8 mouse cellular contexts compared by ENCODE assay signal in genomic region chr19:10182670-10183298, GRCm38 (mm10). TPM values are rescaled to one million over a fixed set of nuclear protein-coding genes. Genes with fewer than 3 reads are reported as not detected.
DNase-seq lines count a peak whose midpoint lies in the region; ATAC-seq and TF ChIP-seq lines count a peak whose summit lies in the region.

Gene Fads1, plus strand, starts transcription at chr19:10182888.

- H3K9me3 ChIP-seq in forebrain, embryonic 15.5 days = no peaks in the 10 kb centered on the region

- H3K36me3 ChIP-seq in forebrain, embryonic 15.5 days = peaks cover 23% of the 10 kb centered on the region
- H3K36me3 ChIP-seq in thymus, adult 2 months (ENCODE audit: control insufficient read depth, insufficient read depth, low read length) = no peaks in the 10 kb centered on the region

- intact Hi-C loops in heart, postnatal 25 days (cut with DNase I) = loop anchor here (5.0 kb wide), 2 partner anchors 80 to 280 kb away; partner anchors contain the start of gene Fads2

- peak; percentile 53; the same call in 1 of the 2 replicates for TF ChIP-seq POLR2A in lung, adult 2 months (IDR thresholded peaks at IDR 0.05; ENCODE audit: borderline replicate concordance, extremely low read depth, low read depth, low read length)
- TF ChIP-seq POLR2A in olfactory bulb, adult 2 months (IDR thresholded peaks at IDR 0.05; ENCODE audit: insufficient read depth, low read depth, low read length) = peak; percentile 78
- no peak for TF ChIP-seq POLR2A in thymus, adult 2 months (IDR thresholded peaks at IDR 0.05; ENCODE audit: control insufficient read depth, extremely low read depth, insufficient read depth, low read length, poor library complexity)

- TF ChIP-seq CTCF in lung, adult 2 months (IDR thresholded peaks at IDR 0.05; ENCODE audit: insufficient read depth, low read length) = peak; percentile 37; the same call in 1 of the 2 replicates
- TF ChIP-seq CTCF in olfactory bulb, adult 2 months (IDR thresholded peaks at IDR 0.05; ENCODE audit: insufficient read depth, low read depth, low read length) = peak; percentile 45; the same call in 1 of the 2 replicates
- TF ChIP-seq CTCF in thymus, adult 2 months (IDR thresholded peaks at IDR 0.05; ENCODE audit: borderline replicate concordance, control insufficient read depth, extremely low read depth, insufficient read depth, low read length, poor library complexity) = 0 out of 2 replicates have a peak, but pooled peaks have one; percentile 51

- under 1% methylated on average over 70 of the region's 70 CpGs for WGBS in forebrain, embryonic 15.5 days
- under 1% methylated on average over 70 of the region's 70 CpGs for WGBS in lung, adult 2 months
- WGBS in olfactory bulb, adult 2 months = under 1% methylated on average over 70 of the region's 70 CpGs
- WGBS in thymus, adult 2 months = under 1% methylated on average over 70 of the region's 70 CpGs

- peak within 1 kb of the TSS; percentile 70 for H3K4me3 ChIP-seq in forebrain, embryonic 15.5 days
- H3K4me3 ChIP-seq in lung, adult 2 months (replicated peaks; ENCODE audit: extremely low read depth, low read depth, low read length) = peak within 1 kb of the TSS; percentile 87
- H3K4me3 ChIP-seq in olfactory bulb, adult 2 months (ENCODE audit: insufficient read depth, low read depth, low read length) = peak within 1 kb of the TSS; percentile 84
- H3K4me3 ChIP-seq in thymus, adult 2 months (ENCODE audit: control insufficient read depth, insufficient read depth, low read length) = peak within 1 kb of the TSS; percentile 86

- peak; percentile 96 for DNase-seq in ES-CJ7 (ENCODE audit: low read depth, low spot score)
- peak; percentile 91 for DNase-seq in cerebellum, adult 11 months
- DNase-seq in heart, postnatal 25 days (ENCODE audit: low spot score) = peak; percentile 90
- peak; percentile 92 to 96 for DNase-seq in layer of hippocampus, adult 18-20 months (ENCODE audit: low spot score in 2 of 2)
- peak; percentile 82 for DNase-seq in lung, adult 2 months
- peak; percentile 92 for DNase-seq in thymus, adult 2 months

- peak within 1 kb of the TSS; percentile 95 for H3K9ac ChIP-seq in forebrain, embryonic 15.5 days (replicated peaks)

- H3K27ac ChIP-seq in forebrain, embryonic 15.5 days (replicated peaks) = peak within 1 kb of the TSS; percentile 94
- H3K27ac ChIP-seq in olfactory bulb, adult 2 months (ENCODE audit: insufficient read depth, low read depth, low read length) = peak within 1 kb of the TSS; percentile 90
- no peak within 1 kb of the TSS for H3K27ac ChIP-seq in thymus, adult 2 months (ENCODE audit: control insufficient read depth, insufficient read depth, low read length)

- ATAC-seq in forebrain, embryonic 15.5 days (replicated peaks) = peak; percentile 97

- peaks cover 46% of the 10 kb centered on the region for H3K4me1 ChIP-seq in forebrain, embryonic 15.5 days
- peaks cover 5% of the 10 kb centered on the region for H3K4me1 ChIP-seq in lung, adult 2 months (ENCODE audit: control insufficient read depth, insufficient read depth, low read length)
- peaks cover 10% of the 10 kb centered on the region for H3K4me1 ChIP-seq in olfactory bulb, adult 2 months (ENCODE audit: control insufficient read depth, insufficient read depth, low read length)
- peaks cover 11% of the 10 kb centered on the region for H3K4me1 ChIP-seq in thymus, adult 2 months (replicated peaks; ENCODE audit: control insufficient read depth, insufficient read depth, low read length)

- peak within 1 kb of the TSS; percentile 79 for H3K4me2 ChIP-seq in forebrain, embryonic 15.5 days (replicated peaks)

- no peaks in the 10 kb centered on the region for H3K27me3 ChIP-seq in forebrain, embryonic 15.5 days
- H3K27me3 ChIP-seq in thymus, adult 2 months (ENCODE audit: control insufficient read depth, insufficient read depth, low read length) = no peaks in the 10 kb centered on the region

RNA-seq across cellular contexts. Expression of gene Fads1, which starts in this region (rescaled TPM):
- 158 and 166 TPM in 2 replicates for polyA plus RNA-seq in forebrain, embryonic 15.5 days (2015; fragmentation: Nextera tagmentation; extraction: Ambion mirVana)
- total RNA-seq in heart, postnatal 25 days (2021) = 10 to 100 TPM; 20.2 to 23.7 TPM
- total RNA-seq in layer of hippocampus, adult 18-20 months (2021) = 100 to 1,000 TPM; 187 to 200 TPM
- 80.2 and 117 TPM in 2 replicates for polyA plus RNA-seq in lung, adult 2 months (2012; rRNA removed)
- polyA plus RNA-seq in olfactory bulb, adult 2 months (2012; ENCODE audit: insufficient read depth, insufficient read length, low replicate concordance, missing spikeins) = not detected in 2 replicates
- 50.2 and 51.4 TPM in 2 replicates for polyA plus RNA-seq in thymus, adult 2 months (2012; rRNA removed)

Comparison
In these comparisons a context has a peak if more than half of its experiments do, and no peak if none do; other contexts are left out.
1. RNA of gene Fads1 (total RNA-seq): 187 to 200 TPM in layer of hippocampus, adult 18-20 months; 20.2 to 23.7 TPM in heart, postnatal 25 days; every median in the first group is over 4 times any median in the second.
2. RNA of gene Fads1 (polyA plus RNA-seq): 158 to 166 TPM in forebrain, embryonic 15.5 days, 80.2 to 117 TPM in lung, adult 2 months and 50.2 to 51.4 TPM in thymus, adult 2 months; not detected in olfactory bulb, adult 2 months; every median in the first group is over 10 times any median in the second.
3. Peak in every context shown above with its lines, with median percentiles within 50 percentile points of each other: DNase-seq, H3K4me3 ChIP-seq and CTCF ChIP-seq.